Mouse (Mus musculus) limb, embryonic 10.5 days (tissue): ENCODE measurements around the gene Arhgef40. TPM values are rescaled to one million over a fixed set of nuclear protein-coding genes. Genes with fewer than 3 reads are reported as not detected.

ENCODE experiments used
- DNase-seq: peaks from one replicate; pipeline ENCODE4 v3.0.0-alpha.2; 2017; ENCODE audit warnings: low spot score
- H3K27ac ChIP-seq: fragments of 300-500 bp; sonication (generic); 2 replicates; pipeline ENCODE4 v1.5.1; 2016; ENCODE audit warnings: mild to moderate bottlenecking
- H3K27me3 ChIP-seq: fragments of 300-500 bp; sonication (generic); 2 replicates; pipeline ENCODE4 v1.6.1; 2016; ENCODE audit warnings: low read depth, mild to moderate bottlenecking; ENCODE audit not compliant: poor library complexity, severe bottlenecking
- H3K36me3 ChIP-seq: fragments of 300-500 bp; sonication (generic); 2 replicates; pipeline ENCODE4 v1.6.1; 2016; ENCODE audit warnings: mild to moderate bottlenecking, moderate library complexity
- H3K4me1 ChIP-seq: fragments of 300-500 bp; sonication (generic); 2 replicates; pipeline ENCODE4 v1.6.1; 2016
- H3K4me3 ChIP-seq: fragments of 300-500 bp; sonication (generic); 2 replicates; pipeline ENCODE4 v1.5.1; 2016; ENCODE audit warnings: mild to moderate bottlenecking, moderate library complexity
- H3K9me3 ChIP-seq: fragments of 300-500 bp; sonication (generic); replicated peaks from 2 replicates; pipeline ENCODE4 v1.6.1; 2016; ENCODE audit warnings: mild to moderate bottlenecking
- WGBS: fragments of 180-500 bp; shearing (Covaris S2); methylation state at CpG from one replicate; pipeline ENCODE4 v1.1.7; 2016; 5-methylcytosine and 5-hydroxymethylcytosine counted together
- polyA plus RNA-seq: library from polyadenylated mRNA; unstranded; fragments of >200 nt; fragmentation: Nextera tagmentation; extraction: Ambion mirVana; gene quantifications from 2 replicates; pipeline ENCODE4 v1.2.1, GENCODE M21; 2016

The Arhgef40 gene
- polyA plus RNA-seq: 190 and 236 TPM in 2 replicates

DNA sequence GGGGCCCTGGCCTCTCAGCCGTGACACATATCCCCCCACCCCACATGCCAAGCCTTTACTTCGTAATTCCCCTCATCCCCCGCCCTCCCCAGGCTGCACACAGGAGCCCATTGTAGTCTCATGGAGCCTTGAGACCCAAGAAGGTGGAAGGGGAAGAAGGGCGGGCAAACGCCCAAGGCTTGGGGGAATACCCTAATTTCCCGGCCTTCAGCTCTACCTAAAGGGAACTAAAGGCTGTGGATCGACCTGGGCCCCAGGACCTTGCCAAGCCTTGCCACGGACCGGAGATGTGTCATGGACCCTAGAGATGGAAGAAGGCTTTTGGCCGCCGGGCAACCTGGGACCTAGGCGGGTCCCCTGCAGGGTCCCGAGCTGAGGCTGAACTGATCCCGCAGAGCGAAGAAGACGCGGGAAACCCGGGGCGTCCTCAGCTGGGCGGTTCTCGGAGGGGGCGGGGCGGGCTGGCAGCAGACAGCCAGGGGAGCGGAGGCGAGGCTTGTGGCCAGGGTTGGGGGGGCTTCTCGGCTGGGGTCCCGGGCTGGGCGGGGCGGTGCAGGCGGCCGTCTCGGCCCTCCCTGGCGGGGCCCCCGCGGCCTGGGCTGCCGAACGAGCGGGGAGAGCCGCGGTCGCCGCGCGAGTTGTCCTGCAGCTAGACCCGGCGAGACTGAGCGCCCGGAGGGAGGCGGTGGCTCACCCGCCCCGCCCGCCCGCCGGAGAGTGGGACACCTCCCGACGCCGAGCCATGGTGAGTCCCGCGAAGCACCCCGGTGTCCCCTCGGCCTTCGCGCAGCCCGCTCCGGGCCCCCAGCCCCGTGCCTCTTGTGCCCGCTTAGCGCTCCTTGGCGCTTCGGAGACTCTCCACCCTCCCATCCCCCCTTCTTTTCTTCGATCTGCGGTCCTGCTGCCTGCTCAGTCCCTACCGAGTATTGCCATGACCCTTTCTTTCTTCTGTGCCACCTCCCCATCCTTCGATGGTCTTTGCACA is at the start of gene Arhgef40:
TSS of gene Arhgef40 (plus strand) at position 473 of the 985 bp plus-strand sequence.
- Histone ChIP-seq H3K27me3 (0 out of 2 replicates have a peak, but pooled peaks cover 4% of the 10 kb centered on the region), H3K36me3 (peaks cover 30% of the 10 kb centered on the region), H3K4me1 (peaks cover 44% of the 10 kb centered on the region), H3K27ac (peak within 1 kb of the TSS; percentile 98), H3K4me3 (peak within 1 kb of the TSS; percentile 78), H3K9me3 (no peaks in the 10 kb centered on the region)
- under 1% methylated on average over 73 of the region's 74 CpGs for WGBS
- peak; percentile 91 for DNase-seq

DNA sequence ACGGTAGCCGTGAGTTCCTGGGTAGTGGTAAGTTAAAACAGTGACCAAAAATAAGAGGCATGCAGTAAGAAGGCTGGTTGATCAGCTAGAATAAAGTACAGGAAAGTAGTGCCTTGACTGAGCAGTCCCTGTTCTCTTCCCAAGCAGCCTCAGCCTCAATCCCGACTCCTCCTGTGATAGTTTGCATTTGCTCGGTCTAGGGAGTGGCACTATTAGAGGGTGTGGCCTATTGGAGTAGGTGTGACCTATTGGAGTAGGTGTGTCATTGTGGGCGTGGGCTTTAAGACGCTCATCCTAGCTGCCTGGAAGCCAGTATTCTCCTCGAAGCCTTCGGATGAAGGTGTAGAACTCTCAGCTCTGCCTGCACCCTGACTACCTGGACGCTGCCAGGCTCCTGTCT is 45.5 kb upstream of the Arhgef40 start:
- H3K36me3 ChIP-seq: no peaks in the 10 kb centered on the region
- H3K4me1 ChIP-seq: peaks cover 19% of the 10 kb centered on the region
- H3K9me3 ChIP-seq: no peaks in the 10 kb centered on the region
- H3K27ac ChIP-seq: no peak overlapping the region
- no peaks in the 10 kb centered on the region for H3K27me3 ChIP-seq
- DNase-seq: no peak
- H3K4me3 ChIP-seq: no peak overlapping the region
- WGBS: 90% methylated on average over 9 of the region's 9 CpGs

DNA sequence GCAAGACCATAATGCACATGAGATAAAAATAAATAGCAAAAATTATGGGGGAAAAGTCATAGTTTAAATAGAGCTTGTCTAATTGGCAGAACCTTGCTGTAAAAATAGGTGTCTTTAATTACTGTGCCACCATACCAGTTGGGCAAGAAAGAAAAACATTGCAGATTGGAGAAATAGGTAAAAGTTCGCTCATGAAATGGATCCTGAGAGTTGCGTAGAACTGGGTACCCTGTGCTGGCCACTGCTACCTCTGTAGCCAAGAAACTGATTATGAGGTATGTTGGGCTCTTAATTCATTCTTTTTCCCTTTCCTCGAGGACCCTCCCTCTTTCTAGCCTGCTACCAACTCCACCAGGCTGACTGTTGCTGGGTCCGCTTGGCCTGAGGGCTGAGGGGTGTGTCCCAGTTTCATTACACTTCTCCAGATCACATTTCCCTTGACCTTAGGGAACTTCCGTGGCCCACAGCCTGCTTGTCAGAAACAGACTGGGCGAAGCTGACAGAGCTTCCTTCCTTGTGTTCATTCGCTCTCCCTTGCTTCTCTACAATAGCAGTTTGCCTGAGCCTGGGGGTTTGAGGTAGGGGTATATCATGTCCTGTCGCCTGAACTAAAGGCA is 43.5 kb upstream of the Arhgef40 start:
- H3K36me3 ChIP-seq: no peaks in the 10 kb centered on the region
- no peaks in the 10 kb centered on the region for H3K9me3 ChIP-seq
- H3K4me1 ChIP-seq: peaks cover 19% of the 10 kb centered on the region
- 0 out of 2 replicates have a peak overlapping the region, but pooled peaks have one; percentile 10 for H3K4me3 ChIP-seq
- DNase-seq: peak; percentile 48
- 40% methylated on average over 8 of the region's 8 CpGs for WGBS
- H3K27me3 ChIP-seq: no peaks in the 10 kb centered on the region
- peak overlapping the region; percentile 56 for H3K27ac ChIP-seq

DNA sequence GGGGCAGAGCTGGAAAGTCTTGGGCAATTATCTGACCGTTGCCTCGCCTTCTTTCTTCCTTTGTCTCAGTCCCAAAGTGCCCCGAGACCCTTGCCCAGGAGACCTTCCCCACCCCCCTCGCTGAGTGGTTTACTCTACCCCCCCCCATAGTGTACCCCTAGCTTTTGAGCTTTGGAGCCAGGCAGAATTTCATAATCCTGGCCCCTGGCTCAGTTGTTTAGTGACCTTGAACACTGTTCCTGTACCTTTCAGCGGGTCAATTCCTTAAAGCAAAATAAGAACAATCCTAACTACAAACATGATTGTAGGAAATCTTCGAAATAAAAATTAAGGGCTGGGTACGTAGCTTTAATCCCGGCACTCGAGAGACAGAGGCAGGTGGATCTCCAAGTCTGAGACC is 42.9 kb upstream of the Arhgef40 start:
- peak overlapping the region; percentile 56 for H3K27ac ChIP-seq

DNA sequence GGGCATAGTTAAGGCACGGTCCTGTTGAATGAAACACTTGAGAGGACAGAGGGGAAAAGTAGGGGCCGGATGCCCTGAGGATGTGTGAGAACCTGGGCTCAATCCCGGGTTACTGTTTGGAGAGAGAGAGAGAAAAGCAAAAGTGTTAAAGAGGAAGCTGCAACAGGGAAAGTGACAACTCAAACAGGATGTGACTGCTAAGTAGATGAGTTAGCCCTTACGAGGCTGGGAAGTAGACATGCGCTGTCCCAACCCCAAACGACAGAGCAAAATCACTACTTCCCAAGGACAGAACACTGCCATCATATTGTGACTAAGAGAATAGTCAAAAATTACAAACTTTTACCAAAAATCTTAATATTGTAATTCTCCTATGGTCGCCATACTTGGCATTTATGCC is 42.3 kb upstream of the Arhgef40 start:
- Histone ChIP-seq H3K27ac (no peak overlapping the region), H3K4me3 (no peak overlapping the region), H3K9me3 (no peaks in the 10 kb centered on the region), H3K36me3 (no peaks in the 10 kb centered on the region), H3K27me3 (no peaks in the 10 kb centered on the region), H3K4me1 (peaks cover 19% of the 10 kb centered on the region)
- 60% methylated on average over 7 of the region's 7 CpGs for WGBS
- DNase-seq: no peak

More for the DNA sequence above, 42.9 kb upstream of the Arhgef40 start:
- no peaks in the 10 kb centered on the region for H3K36me3 ChIP-seq
- H3K4me1 ChIP-seq: peaks cover 19% of the 10 kb centered on the region
- WGBS: 72% methylated on average over 9 of the region's 9 CpGs
- DNase-seq: no peak
- 0 out of 2 replicates have a peak overlapping the region, but pooled peaks have one; percentile 10 for H3K4me3 ChIP-seq
- no peaks in the 10 kb centered on the region for H3K27me3 ChIP-seq
- no peaks in the 10 kb centered on the region for H3K9me3 ChIP-seq

DNA sequence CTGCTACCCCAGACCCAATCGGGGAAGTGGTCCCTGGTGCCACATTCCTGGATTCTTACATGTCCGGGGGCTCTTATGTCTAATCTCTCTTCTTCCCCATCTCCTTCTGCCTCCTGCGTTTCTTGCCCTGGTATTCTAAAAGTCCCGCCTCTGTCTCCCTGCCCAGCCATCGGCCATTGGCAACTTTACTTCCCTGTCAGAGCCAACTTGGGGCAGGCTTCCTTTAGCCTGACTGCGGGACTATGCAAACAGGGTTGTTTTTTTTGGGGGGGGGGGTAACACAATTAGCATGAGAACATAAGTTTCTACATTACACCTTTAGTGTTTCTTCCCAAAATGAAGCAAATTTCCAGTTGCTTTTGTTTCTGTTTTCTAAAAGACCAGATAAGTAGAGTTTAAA is 41.2 kb upstream of the Arhgef40 start:
- Histone ChIP-seq H3K36me3 (no peaks in the 10 kb centered on the region), H3K27ac (no peak overlapping the region), H3K9me3 (no peaks in the 10 kb centered on the region), H3K4me3 (no peak overlapping the region), H3K4me1 (peaks cover 19% of the 10 kb centered on the region), H3K27me3 (no peaks in the 10 kb centered on the region)
- 87% methylated on average over 6 of the region's 6 CpGs for WGBS
- no peak for DNase-seq

DNA sequence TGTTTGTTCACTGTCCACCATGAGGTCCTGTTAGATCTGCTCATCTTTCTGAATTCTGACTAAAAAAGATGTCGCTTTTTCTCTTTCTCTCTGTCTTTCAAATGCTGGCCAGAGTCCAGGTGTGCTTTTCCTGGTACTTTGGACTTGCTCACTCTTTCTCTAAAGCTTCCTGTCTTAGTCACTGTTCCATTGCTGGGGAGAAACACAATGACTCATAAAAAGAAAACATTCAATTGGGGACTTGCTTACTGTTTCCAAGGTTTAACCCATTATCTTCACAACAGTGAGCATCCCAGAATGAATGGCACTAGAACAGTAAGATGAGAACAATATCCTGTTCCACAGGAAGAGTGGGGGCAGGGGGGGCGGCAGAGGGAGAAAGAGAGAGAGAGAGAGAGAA is 24.2 kb upstream of the Arhgef40 start:
- Histone ChIP-seq H3K36me3 (no peaks in the 10 kb centered on the region), H3K4me3 (no peak overlapping the region), H3K27ac (no peak overlapping the region), H3K9me3 (no peaks in the 10 kb centered on the region), H3K27me3 (no peaks in the 10 kb centered on the region), H3K4me1 (no peaks in the 10 kb centered on the region)
- WGBS: 90% methylated on average over 2 of the region's 2 CpGs
- no peak for DNase-seq

DNA sequence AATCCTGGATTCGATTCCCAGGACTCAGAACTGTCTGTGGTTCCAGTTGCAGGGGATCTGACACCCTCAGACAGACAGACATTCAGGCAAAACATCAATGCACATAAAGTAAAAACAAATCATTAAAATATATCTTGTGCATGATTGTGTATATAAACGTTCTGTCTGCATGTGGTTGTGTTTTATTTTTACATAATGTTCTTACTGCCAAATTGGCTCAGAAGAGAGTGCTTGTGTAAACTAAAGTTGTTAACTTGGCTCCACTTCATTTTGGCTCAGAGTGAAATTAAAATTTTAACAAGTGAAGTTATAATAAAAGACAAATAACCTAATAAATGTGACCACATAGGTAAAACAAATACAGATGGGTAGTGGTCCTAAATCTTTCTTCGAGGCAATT is 17.1 kb upstream of the Arhgef40 start:
- no peaks in the 10 kb centered on the region for H3K27me3 ChIP-seq
- no peak overlapping the region for H3K27ac ChIP-seq
- no peaks in the 10 kb centered on the region for H3K9me3 ChIP-seq
- no peak overlapping the region for H3K4me3 ChIP-seq
- no peaks in the 10 kb centered on the region for H3K36me3 ChIP-seq
- H3K4me1 ChIP-seq: 0 out of 2 replicates have a peak, but pooled peaks cover 2% of the 10 kb centered on the region
- DNase-seq: no peak
- whole genome bisulfite sequencing: 93% methylated on average over 3 of the region's 3 CpGs

DNA sequence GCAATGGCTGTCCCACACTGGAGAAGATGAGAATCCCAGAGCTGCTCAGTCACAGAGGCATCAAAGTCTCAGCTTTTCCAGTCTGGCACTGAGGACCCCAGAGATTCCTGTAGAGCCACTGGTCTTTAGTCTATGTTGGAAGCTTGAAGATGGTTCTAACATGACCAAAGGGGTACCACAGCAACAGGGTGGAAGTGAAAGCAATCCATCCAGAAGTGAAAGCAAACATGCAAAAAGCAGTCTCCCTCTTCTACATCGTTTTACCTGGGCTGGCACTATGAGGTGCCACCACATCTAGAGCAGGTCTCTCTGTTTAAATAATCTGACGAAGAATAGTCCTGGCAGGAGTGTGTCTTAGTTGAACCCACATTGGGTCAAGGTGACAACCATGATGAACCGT is 5.3 kb upstream of the Arhgef40 start:
- H3K36me3 ChIP-seq: no peaks in the 10 kb centered on the region
- no peaks in the 10 kb centered on the region for H3K27me3 ChIP-seq
- H3K4me1 ChIP-seq: peaks cover 11% of the 10 kb centered on the region
- H3K9me3 ChIP-seq: no peaks in the 10 kb centered on the region
- WGBS: 88% methylated on average over 3 of the region's 3 CpGs
- DNase-seq: no peak
- H3K27ac ChIP-seq: no peak overlapping the region
- no peak overlapping the region for H3K4me3 ChIP-seq

DNA sequence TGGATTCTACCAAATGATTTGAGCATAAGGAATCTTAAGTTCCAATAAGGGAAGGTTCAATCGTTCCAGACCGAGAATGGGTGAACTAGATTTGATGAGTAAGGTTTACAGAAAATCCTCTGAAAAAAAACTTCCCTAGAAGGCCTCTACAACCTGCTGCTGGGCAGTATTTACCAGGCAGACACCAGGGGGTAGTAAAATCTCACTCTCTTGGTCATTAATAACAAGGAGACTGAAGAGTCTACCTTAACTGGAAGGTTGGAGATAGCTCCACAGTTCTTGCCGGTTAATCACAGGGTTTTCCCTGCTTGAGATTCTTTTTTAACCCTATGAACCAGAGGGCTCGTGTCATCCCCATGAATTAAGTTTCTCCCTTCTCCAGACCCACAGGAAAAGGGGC is 1.3 kb upstream of the Arhgef40 start:
- WGBS: 66% methylated on average over 4 of the region's 4 CpGs
- no peaks in the 10 kb centered on the region for H3K27me3 ChIP-seq
- peaks cover 35% of the 10 kb centered on the region for H3K4me1 ChIP-seq
- peaks cover 17% of the 10 kb centered on the region for H3K36me3 ChIP-seq
- H3K4me3 ChIP-seq: no peak overlapping the region
- H3K9me3 ChIP-seq: no peaks in the 10 kb centered on the region
- DNase-seq: no peak
- H3K27ac ChIP-seq: peak overlapping the region; percentile 98; the same call in 1 of the 2 replicates

DNA sequence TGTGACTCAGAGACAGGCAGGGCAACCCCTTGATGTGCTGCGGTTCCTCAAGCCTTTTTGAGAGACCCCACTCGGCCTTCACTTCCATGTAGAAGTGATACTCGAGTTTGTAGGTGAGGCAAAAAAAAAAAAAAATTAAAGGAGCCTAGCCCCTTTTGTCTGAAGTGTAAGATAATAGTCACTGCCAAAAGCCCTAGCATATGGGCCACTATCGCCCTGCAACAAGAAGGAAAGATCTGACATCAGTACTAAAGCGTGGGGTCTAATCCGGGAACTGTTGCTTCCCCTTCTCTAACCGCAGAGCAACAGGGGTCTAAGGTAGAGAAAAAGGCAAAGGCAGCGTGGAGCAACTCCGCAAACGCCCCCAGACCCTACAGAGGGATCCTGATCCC is 668 bp upstream of the Arhgef40 start:
- Histone ChIP-seq H3K36me3 (peaks cover 23% of the 10 kb centered on the region), H3K4me1 (peaks cover 40% of the 10 kb centered on the region), H3K9me3 (no peaks in the 10 kb centered on the region), H3K27ac (peak overlapping the region; percentile 98), H3K4me3 (peak overlapping the region; percentile 78), H3K27me3 (0 out of 2 replicates have a peak, but pooled peaks cover 4% of the 10 kb centered on the region)
- WGBS: 7% methylated on average over 10 of the region's 10 CpGs
- DNase-seq: no peak

DNA sequence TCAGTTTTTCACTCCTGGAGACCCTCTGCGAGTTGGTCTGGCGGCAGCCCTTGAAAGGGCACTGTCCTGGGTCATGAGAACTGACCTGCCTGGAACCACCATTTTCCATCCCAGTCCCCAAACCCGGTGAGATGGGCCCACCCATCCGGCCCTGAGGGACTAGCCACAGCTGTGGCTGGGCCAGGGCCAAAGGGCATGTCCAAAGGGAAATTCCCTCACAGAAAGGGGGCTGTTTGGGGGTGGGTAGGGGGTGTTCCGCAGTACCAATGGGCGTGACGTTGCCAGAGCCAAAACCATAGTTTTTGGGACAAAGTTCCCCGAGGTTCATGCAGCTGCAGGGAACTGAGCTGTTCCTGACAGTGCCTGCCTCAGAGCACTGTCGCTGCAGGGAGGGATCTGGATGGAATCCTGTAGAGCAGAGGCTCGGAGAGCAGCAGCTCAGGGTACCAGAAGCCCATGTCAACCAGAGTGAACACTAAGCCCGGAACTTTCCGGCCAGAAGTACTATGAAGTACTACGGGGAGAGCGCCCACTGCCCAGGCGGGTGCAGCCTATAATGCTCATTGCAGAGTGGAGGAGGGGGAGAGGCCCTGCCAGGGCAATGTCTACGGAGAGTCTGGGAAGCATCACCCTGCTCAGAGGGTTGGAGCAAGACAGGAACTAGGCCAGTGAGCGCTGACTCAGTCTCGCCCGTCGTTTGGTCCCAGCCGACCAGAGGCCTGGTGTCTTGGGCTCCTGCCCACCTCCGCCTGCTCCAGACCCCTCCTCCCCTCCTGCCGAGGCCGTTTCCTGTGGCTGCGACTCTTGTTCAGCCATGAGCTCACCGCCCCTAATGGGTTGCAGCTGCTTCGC is 1.0 kb downstream of the Arhgef40 start:
- WGBS: under 1% methylated on average over 27 of the region's 27 CpGs
- no peaks in the 10 kb centered on the region for H3K9me3 ChIP-seq
- H3K4me3 ChIP-seq: peak overlapping the region; percentile 78
- H3K27me3 ChIP-seq: 0 out of 2 replicates have a peak, but pooled peaks cover 4% of the 10 kb centered on the region
- peak; percentile 93 for DNase-seq
- H3K27ac ChIP-seq: peak overlapping the region; percentile 98
- peaks cover 40% of the 10 kb centered on the region for H3K36me3 ChIP-seq
- H3K4me1 ChIP-seq: peaks cover 46% of the 10 kb centered on the region
